Mouse (Mus musculus) left cerebral cortex, adult 2 months (tissue): ENCODE measurements around the gene Set. TPM values are rescaled to one million over a fixed set of nuclear protein-coding genes. Genes with fewer than 3 reads are reported as not detected.

ENCODE experiments used
- DNase-seq, 2 experiments: peaks; one replicate each; pipeline ENCODE4 v3.0.0; 2021 to 2022; ENCODE audit warnings: low spot score in 2 of 2, mixed read lengths in 1 of 2; ENCODE audit errors: extremely low spot score in 1 of 2
- H3K27ac ChIP-seq: fragments of 200-600 bp; 2 replicates; pipeline ENCODE4 v1.8.1; 2022
- H3K4me3 ChIP-seq: fragments of 200-600 bp; 2 replicates; pipeline ENCODE4 v1.8.1; 2022
- CTCF ChIP-seq: fragments of 200-600 bp; IDR thresholded peaks from 2 replicates; pipeline ENCODE4 v1.8.1; 2022; ENCODE audit warnings: antibody characterized with exemption, mild to moderate bottlenecking, moderate library complexity
- intact Hi-C: fragments of 180-260 bp; cut with DNase I; formaldehyde crosslinking; loops from one replicate; pipeline ENCODE4 v1.15.1; 2025
- long read RNA-seq, 2 experiments: library from polyadenylated mRNA; stranded (forward); transcript quantifications; one replicate each; pipeline ENCODE4 v2.0.0; 2021; ENCODE audit warnings: borderline mapping rate in 2 of 2
- total RNA-seq, 2 experiments: library from RNA; stranded (reverse); gene quantifications; 2 replicates each; pipeline ENCODE4 v1.2.3; 2021

Gene Set
- total RNA-seq, result 100 to 1,000 TPM; 191 to 192 TPM
- long read RNA-seq, experiment 1, transcript Set-201 (8 exons, 2,834 nt), result major isoform, 102 of 119 reads
- long read RNA-seq, experiment 1, partial matches to known transcripts, result 5 of 119 reads
- long read RNA-seq, experiment 1, other reads (novel, unspliced or antisense), result 7 of 119 reads
- long read RNA-seq, experiment 2, transcript Set-201 (8 exons, 2,834 nt), result major isoform, 93 of 106 reads
- long read RNA-seq, experiment 2, partial matches to known transcripts, result 3 of 106 reads
- long read RNA-seq, experiment 2, other reads (novel, unspliced or antisense), result 8 of 106 reads

- no peak within 1 kb of the TSS for H3K4me3 ChIP-seq
- TF ChIP-seq CTCF, result no peak
- intact Hi-C loops, result no loop called here
- no peak for DNase-seq
- no peak within 1 kb of the TSS for H3K27ac ChIP-seq
Observed at GRCm38 (mm10) chr2:30057223-30057904, at the start of gene Set. Gene Set (plus strand): TSS chr2:30057378.

DNA sequence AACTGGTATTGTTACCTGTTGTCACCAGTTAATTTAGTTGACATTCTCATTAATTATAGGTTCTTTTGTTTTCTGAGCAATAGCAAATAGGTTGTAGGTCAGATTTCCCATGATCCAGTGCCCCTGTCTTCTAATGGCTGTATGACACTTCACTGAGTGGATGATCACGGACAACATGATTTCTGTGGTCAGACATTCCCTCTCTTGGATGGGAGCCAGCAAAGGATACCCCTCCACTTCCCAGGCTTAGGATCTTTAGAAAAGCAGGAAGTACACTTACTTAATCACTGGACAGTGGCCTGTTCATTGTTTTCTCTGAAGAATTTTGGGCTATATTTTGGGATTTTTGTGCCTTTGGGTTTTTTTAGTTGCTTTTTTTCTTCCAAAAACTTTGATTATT lies 48.1 kb upstream of the Set start:
- intact Hi-C loops, result no loop called here

GRCm38 (mm10) chr2:30010840-30011281 lies 46.3 kb upstream of the Set start:
- intact Hi-C loops, result no loop called here
- no peak for DNase-seq
- Histone ChIP-seq H3K4me3 (no peak overlapping the region), H3K27ac (no peak overlapping the region)
- no peak for TF ChIP-seq CTCF

More for the DNA sequence above, 48.1 kb upstream of the Set start:
- DNase-seq, result no peak
- TF ChIP-seq CTCF, result no peak
- Histone ChIP-seq H3K4me3 (no peak overlapping the region), H3K27ac (no peak overlapping the region)

- intact Hi-C loops, result no loop called here
- Histone ChIP-seq H3K27ac (no peak overlapping the region), H3K4me3 (no peak overlapping the region)
- no peak for TF ChIP-seq CTCF
- DNase-seq, result no peak
Observed at GRCm38 (mm10) chr2:30014326-30014966, 42.7 kb upstream of the Set start.

DNA sequence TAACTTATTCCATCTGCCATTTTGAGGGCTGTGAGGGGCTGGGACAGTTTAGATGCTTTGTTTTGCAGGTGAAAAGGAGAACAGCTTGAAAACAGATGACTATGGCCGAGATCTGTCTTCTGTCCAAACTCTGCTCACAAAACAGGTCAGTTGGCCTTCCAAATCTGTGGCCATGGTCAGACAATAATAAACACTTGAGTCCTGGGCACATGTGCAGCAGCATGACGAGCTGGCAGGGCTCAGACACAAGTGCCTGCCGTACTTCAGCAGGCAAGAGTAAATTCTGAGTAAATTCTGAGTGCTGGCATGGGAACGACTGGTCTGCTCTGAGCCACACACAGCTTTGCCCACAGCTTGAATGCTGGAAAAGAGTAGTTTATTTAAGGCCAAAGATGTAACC lies 31.7 kb upstream of the Set start:
- no peak overlapping the region for H3K4me3 ChIP-seq
- TF ChIP-seq CTCF, result no peak
- intact Hi-C loops, result no loop called here
- DNase-seq, result no peak
- no peak overlapping the region for H3K27ac ChIP-seq

DNA sequence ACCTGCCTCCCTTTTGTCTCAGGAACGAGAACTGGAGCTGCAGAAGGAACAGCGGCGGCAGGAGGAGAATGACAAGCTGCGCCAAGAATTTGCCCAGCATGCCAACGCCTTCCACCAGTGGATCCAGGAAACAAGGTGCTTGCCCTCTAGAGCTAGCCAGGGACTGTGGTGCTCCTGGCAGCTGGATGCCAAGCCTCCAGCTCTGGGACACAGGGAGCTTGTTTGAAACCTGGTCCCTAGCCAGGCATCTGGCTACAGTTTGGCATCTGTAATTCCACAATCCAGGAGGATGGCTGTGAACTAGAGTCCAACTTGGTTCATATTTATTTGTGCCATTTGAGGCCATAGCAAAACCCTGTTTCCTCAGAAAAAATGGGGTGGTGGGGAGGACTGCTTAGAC lies 30.2 kb upstream of the Set start:
- TF ChIP-seq CTCF, result no peak
- no peak for DNase-seq
- no peak overlapping the region for H3K4me3 ChIP-seq
- intact Hi-C loops, result no loop called here
- no peak overlapping the region for H3K27ac ChIP-seq

GRCm38 (mm10) chr2:30032244-30032846 lies 24.8 kb upstream of the Set start:
- Histone ChIP-seq H3K27ac (no peak overlapping the region), H3K4me3 (no peak overlapping the region)
- no peak for DNase-seq
- peak; percentile 52 for TF ChIP-seq CTCF
- intact Hi-C loops, result no loop called here

- peak in 1 of 2 experiments; percentile 41 for DNase-seq
- H3K4me3 ChIP-seq, result no peak overlapping the region
- intact Hi-C loops, result no loop called here
- H3K27ac ChIP-seq, result no peak overlapping the region; the same call in 1 of the 2 replicates
- no peak for TF ChIP-seq CTCF
Observed at GRCm38 (mm10) chr2:30032957-30033356, 24.2 kb upstream of the Set start.

- intact Hi-C loops, result no loop called here
- no peak overlapping the region for H3K27ac ChIP-seq
- no peak for DNase-seq
- no peak for TF ChIP-seq CTCF
- no peak overlapping the region for H3K4me3 ChIP-seq
Observed at GRCm38 (mm10) chr2:30037762-30038161, 19.4 kb upstream of the Set start.

DNA sequence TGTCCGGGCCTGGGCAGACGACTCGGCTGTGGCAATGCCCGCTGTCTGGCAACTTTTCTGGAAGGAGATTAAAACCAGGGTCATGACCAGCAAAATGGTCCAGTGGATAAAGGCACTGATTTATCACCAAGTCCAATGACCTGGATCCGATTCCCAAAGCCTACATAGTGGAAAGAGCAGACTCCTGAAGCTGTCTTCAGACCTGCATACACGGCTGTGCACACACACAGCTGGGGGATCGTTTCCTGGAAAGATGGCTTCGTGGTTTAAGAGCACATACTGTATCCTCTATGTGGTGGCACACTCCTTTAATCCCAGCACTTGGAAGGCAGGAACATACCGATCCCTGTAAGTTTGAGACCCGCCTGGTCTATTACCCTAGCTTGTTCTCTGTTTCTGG lies 18.8 kb upstream of the Set start:
- DNase-seq, result no peak
- no peak overlapping the region for H3K27ac ChIP-seq
- intact Hi-C loops, result no loop called here
- TF ChIP-seq CTCF, result no peak
- H3K4me3 ChIP-seq, result no peak overlapping the region

GRCm38 (mm10) chr2:30039687-30040086 lies 17.5 kb upstream of the Set start:
- no peak for DNase-seq
- H3K4me3 ChIP-seq, result no peak overlapping the region
- no peak for TF ChIP-seq CTCF
- intact Hi-C loops, result no loop called here
- no peak overlapping the region for H3K27ac ChIP-seq

DNA sequence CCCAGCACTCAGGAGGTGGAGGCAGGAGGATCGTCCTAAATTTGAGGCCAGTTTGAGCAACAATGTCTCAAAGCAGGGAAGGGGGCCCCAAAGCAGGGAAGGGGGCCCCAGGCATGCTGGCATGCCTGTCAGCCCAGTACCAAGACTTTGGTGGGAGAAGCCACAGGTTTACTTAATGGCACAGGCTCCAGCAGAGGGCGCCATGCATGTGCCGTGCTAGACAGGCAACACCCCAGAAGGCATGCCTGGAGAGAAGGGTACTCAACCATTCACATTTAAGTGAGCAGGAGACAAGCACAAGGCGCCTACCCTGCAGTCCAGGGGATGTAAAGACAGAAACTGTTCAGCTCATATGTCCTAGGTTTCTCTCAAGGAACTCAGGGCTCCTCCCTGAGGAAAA lies 14.7 kb upstream of the Set start:
- no peak overlapping the region for H3K27ac ChIP-seq
- DNase-seq, result peak; percentile 65 to 73
- peak; percentile 79 for TF ChIP-seq CTCF
- no peak overlapping the region for H3K4me3 ChIP-seq
- intact Hi-C loops, result loop anchor here (1.0 kb wide), 1 partner anchor 120 kb away; no protein-coding TSS in a partner anchor
